Mouse (Mus musculus): Measurements from ENCODE around the gene Olfr463. TPM values are rescaled to one million over a fixed set of nuclear protein-coding genes. Genes with fewer than 3 reads are reported as not detected.
"Not testable (repeated sequence)": the region's sequence is repeated elsewhere in the genome, so short reads cannot be mapped to it uniquely, and the experiment has no call there.

Olfr463 gene
- polyA plus RNA-seq, 1 experiment from 2014 or later, result not detected

DNA sequence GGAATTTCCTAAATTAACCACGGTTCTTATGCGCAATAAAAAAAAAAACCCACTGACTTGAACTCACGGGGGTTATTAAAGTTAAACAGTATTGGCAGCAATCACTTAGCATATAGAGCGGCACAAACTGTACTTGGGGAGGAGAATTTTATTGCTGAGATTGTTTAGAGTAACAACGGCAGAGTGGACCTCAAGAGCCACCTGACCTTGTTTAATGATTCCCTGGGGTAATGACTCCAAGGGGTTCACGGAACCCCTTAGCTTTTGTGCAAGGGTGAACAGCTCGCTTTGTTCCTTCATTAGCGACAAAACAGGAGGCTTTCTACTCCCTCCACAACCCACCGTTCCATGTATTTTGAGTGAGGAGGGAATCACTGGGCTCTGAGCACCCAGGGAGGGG lies 17.4 kb downstream of the Olfr463 start:
- Histone ChIP-seq H3K9ac (no peak overlapping the region), H3K27me3 (no peaks in the 10 kb centered on the region), H3K4me2 (no peak overlapping the region), H3K36me3 (no peaks in the 10 kb centered on the region), H3K4me1 (no peaks in the 10 kb centered on the region), H3K9me3 (no peaks in the 10 kb centered on the region), H3K27ac (no peak overlapping the region), H3K4me3 (no peak overlapping the region)
- 72% methylated on average over 9 of the region's 9 CpGs for WGBS
- no peak for ATAC-seq (ENCODE audit: insufficient number of reproducible peaks, insufficient read depth, low FRiP score, low TSS enrichment, low read depth)

- H3K4me1 ChIP-seq, result no peaks in the 10 kb centered on the region
- no peaks in the 10 kb centered on the region for H3K27me3 ChIP-seq
- ATAC-seq (ENCODE audit: insufficient number of reproducible peaks, insufficient read depth, low FRiP score, low TSS enrichment, low read depth), result no peak
- H3K9ac ChIP-seq, result no peak within 1 kb of the TSS
- no peak within 1 kb of the TSS for H3K27ac ChIP-seq
- no peak within 1 kb of the TSS for H3K4me3 ChIP-seq
- H3K9me3 ChIP-seq, result no peaks in the 10 kb centered on the region
- H3K36me3 ChIP-seq, result no peaks in the 10 kb centered on the region
- WGBS, result 82% methylated on average over 6 of the region's 6 CpGs
- H3K4me2 ChIP-seq, result no peak within 1 kb of the TSS
Measured at GRCm38 (mm10) chr11:87875436-87875835, 21.8 kb downstream of the Olfr463 start, which contains the start of gene Epx. TSS of gene Epx (minus strand) at chr11:87875536.

GRCm38 (mm10) chr11:87871766-87872165 lies 25.4 kb downstream of the Olfr463 start:
- Histone ChIP-seq H3K4me1 (no peaks in the 10 kb centered on the region), H3K27me3 (no peaks in the 10 kb centered on the region), H3K36me3 (no peaks in the 10 kb centered on the region), H3K27ac (no peak overlapping the region), H3K4me2 (no peak overlapping the region), H3K4me3 (no peak overlapping the region), H3K9me3 (no peaks in the 10 kb centered on the region), H3K9ac (no peak overlapping the region)
- ATAC-seq (ENCODE audit: insufficient number of reproducible peaks, insufficient read depth, low FRiP score, low TSS enrichment, low read depth), result no peak
- WGBS, result 36% methylated on average over 8 of the region's 8 CpGs

DNA sequence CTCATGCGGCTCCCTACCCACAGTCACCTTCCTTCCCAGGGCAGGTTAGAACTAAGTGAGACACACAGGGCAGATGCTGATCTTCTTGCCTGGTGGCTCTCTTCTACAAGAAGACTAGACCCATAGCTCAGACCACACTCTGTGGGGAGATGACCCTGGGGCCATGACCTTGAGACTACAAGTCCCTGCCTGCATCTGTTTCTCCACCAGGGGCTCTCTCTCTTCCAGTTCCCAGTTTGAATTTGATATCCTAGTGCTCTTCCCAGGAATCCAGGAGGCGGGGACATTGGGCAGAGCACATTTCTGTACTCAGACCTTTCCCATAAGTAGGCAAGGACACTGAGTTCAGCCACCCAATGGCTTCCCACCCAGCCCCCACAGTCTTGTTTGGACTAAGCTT lies 27.1 kb downstream of the Olfr463 start:
- Histone ChIP-seq H3K27me3 (no peaks in the 10 kb centered on the region), H3K4me1 (no peaks in the 10 kb centered on the region), H3K27ac (no peak overlapping the region), H3K4me3 (no peak overlapping the region), H3K36me3 (no peaks in the 10 kb centered on the region), H3K4me2 (no peak overlapping the region), H3K9me3 (no peaks in the 10 kb centered on the region), H3K9ac (no peak overlapping the region)
- ATAC-seq (ENCODE audit: insufficient number of reproducible peaks, insufficient read depth, low FRiP score, low TSS enrichment, low read depth), result no peak
- 60% methylated on average over 2 of the region's 2 CpGs for WGBS

GRCm38 (mm10) chr11:87866891-87867290 lies 30.3 kb downstream of the Olfr463 start:
- not testable (repeated sequence) for ATAC-seq (ENCODE audit: insufficient number of reproducible peaks, insufficient read depth, low FRiP score, low TSS enrichment, low read depth); H3K4me2 ChIP-seq; H3K27ac ChIP-seq; H3K4me3 ChIP-seq; H3K9me3 ChIP-seq; H3K27me3 ChIP-seq; H3K9ac ChIP-seq; H3K4me1 ChIP-seq
- peaks cover 23% of the 10 kb centered on the region for H3K36me3 ChIP-seq
- WGBS, result 89% methylated on average over 1 of the region's 2 CpGs

- Histone ChIP-seq H3K27ac (no peak overlapping the region), H3K4me1 (no peaks in the 10 kb centered on the region), H3K9ac (no peak overlapping the region), H3K9me3 (no peaks in the 10 kb centered on the region), H3K27me3 (no peaks in the 10 kb centered on the region), H3K4me2 (no peak overlapping the region), H3K4me3 (no peak overlapping the region), H3K36me3 (peaks cover 59% of the 10 kb centered on the region)
- ATAC-seq (ENCODE audit: insufficient number of reproducible peaks, insufficient read depth, low FRiP score, low TSS enrichment, low read depth), result no peak
- 89% methylated on average over 13 of the region's 13 CpGs for WGBS
Measured at GRCm38 (mm10) chr11:87862805-87863204, 34.4 kb downstream of the Olfr463 start.

DNA sequence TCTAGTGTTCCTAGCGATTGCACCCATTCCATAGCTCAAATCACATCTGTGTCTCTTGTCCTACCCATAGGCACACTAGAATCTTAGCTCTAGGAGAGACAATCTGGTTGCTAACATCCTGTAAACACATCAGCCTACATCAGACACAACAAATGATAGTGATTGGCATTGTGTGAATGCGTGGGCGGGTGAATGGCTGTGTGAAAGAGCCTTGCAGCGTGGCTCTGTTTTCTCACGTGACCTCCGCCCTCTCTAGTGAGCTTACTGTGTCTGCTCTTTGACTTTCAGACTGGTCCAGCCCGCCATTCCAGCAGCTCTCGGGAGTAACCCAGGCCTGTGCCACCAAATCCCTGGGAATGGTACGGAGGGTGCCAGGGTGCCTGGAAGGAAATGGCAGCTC lies 36.8 kb downstream of the Olfr463 start:
- Histone ChIP-seq H3K4me2 (no peak overlapping the region), H3K9me3 (no peaks in the 10 kb centered on the region), H3K36me3 (peaks cover 79% of the 10 kb centered on the region), H3K27me3 (no peaks in the 10 kb centered on the region), H3K9ac (no peak overlapping the region), H3K27ac (no peak overlapping the region), H3K4me1 (no peaks in the 10 kb centered on the region), H3K4me3 (no peak overlapping the region)
- 85% methylated on average over 9 of the region's 9 CpGs for WGBS
- no peak for ATAC-seq (ENCODE audit: insufficient number of reproducible peaks, insufficient read depth, low FRiP score, low TSS enrichment, low read depth)

- no peak overlapping the region for H3K9ac ChIP-seq
- no peak overlapping the region for H3K27ac ChIP-seq
- H3K4me1 ChIP-seq, result no peaks in the 10 kb centered on the region
- no peaks in the 10 kb centered on the region for H3K27me3 ChIP-seq
- ATAC-seq (ENCODE audit: insufficient number of reproducible peaks, insufficient read depth, low FRiP score, low TSS enrichment, low read depth), result no peak
- H3K9me3 ChIP-seq, result no peaks in the 10 kb centered on the region
- 88% methylated on average over 11 of the region's 11 CpGs for WGBS
- no peak overlapping the region for H3K4me2 ChIP-seq
- no peak overlapping the region for H3K4me3 ChIP-seq
- peaks cover 78% of the 10 kb centered on the region for H3K36me3 ChIP-seq
Measured at GRCm38 (mm10) chr11:87859273-87859672, 37.9 kb downstream of the Olfr463 start.

DNA sequence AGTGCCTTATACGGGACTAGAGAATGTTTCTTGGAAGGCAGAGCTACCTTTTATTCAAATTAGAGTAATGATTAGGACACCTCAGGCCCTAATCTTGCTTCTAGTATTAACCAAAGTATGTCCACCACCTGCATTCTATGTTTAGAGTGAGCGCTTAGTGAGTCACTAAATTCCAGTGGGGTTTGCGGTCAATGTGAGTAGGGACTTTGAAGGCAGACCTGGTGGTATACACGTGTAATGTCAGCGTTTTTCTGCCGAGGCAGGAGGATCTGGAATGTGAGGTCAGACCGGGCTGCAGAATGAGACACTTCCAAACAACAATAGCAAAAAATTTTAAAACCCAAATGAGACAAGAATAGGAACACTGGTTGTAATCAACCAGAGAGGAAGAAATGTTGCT lies 42.6 kb downstream of the Olfr463 start:
- 89% methylated on average over 7 of the region's 7 CpGs for WGBS
- Histone ChIP-seq H3K4me1 (peaks cover 4% of the 10 kb centered on the region), H3K27ac (no peak overlapping the region), H3K9me3 (no peaks in the 10 kb centered on the region), H3K4me2 (no peak overlapping the region), H3K36me3 (peaks cover 34% of the 10 kb centered on the region), H3K27me3 (no peaks in the 10 kb centered on the region), H3K9ac (no peak overlapping the region), H3K4me3 (no peak overlapping the region)
- ATAC-seq (ENCODE audit: insufficient number of reproducible peaks, insufficient read depth, low FRiP score, low TSS enrichment, low read depth), result no peak

GRCm38 (mm10) chr11:87853597-87853954 lies 43.6 kb downstream of the Olfr463 start:
- H3K4me1 ChIP-seq, result peaks cover 4% of the 10 kb centered on the region
- ATAC-seq (ENCODE audit: insufficient number of reproducible peaks, insufficient read depth, low FRiP score, low TSS enrichment, low read depth), result 0 out of 2 replicates have a peak, but pooled peaks have one; percentile 24
- peak overlapping the region; percentile 44; the same call in 1 of the 2 replicates for H3K27ac ChIP-seq
- H3K27me3 ChIP-seq, result no peaks in the 10 kb centered on the region
- H3K4me2 ChIP-seq, result peak overlapping the region; percentile 80
- H3K9ac ChIP-seq, result peak overlapping the region; percentile 73
- H3K36me3 ChIP-seq, result peaks cover 28% of the 10 kb centered on the region
- 39% methylated on average over 8 of the region's 8 CpGs for WGBS
- H3K4me3 ChIP-seq, result peak overlapping the region; percentile 65
- H3K9me3 ChIP-seq, result no peaks in the 10 kb centered on the region

DNA sequence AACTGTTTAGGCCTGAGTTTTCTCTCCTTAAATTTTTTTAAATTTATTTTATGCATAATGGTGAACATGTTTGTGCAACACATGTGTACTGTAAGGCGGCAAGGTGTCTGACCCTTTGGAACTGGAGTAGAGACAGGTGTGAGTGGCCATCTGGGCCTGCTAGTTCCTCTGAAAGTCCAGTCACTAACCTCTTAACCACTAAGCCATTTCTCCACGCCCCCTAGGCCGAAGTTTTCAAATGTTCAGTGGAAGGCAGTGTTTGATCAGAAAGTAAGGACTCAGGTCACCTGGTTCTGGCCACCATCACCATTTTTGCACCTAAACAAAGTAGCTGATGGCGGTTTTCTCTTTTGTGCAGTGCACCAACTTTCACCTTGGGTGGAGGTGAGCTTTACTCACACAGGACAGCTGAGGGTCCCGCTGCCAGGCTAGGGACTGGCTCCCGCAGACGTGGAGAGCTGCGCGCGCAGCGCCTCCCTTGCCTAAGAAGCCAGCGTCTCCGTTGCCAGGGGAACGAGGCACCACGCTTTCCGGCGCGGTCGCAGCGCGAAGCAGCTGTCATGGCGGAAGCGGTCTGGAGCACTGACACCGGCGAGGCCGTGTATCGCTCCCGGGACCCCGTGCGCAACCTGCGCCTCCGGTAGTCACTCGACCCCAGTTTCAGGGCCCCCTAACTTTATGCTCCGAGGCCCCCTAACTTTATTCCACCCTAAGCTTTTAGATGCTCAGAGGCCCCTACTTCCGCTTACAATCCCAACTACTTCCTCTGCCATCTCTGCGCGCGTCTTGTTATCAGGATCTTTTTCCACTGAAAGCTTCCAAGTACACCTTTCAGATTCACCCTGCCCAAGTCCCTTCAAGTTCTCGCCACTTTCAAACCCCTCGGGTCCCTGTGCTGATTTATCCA lies 44.2 kb downstream of the Olfr463 start, which contains the start of gene Mks1:
Gene Mks1, plus strand, starts transcription at position 526 of the 907 bp plus-strand sequence.
- Histone ChIP-seq H3K9ac (peak within 1 kb of the TSS; percentile 73), H3K27me3 (no peaks in the 10 kb centered on the region), H3K4me2 (peak within 1 kb of the TSS; percentile 80), H3K9me3 (no peaks in the 10 kb centered on the region), H3K36me3 (peaks cover 21% of the 10 kb centered on the region), H3K4me3 (peak within 1 kb of the TSS; percentile 65), H3K27ac (peak within 1 kb of the TSS; percentile 44; the same call in 1 of the 2 replicates), H3K4me1 (peaks cover 4% of the 10 kb centered on the region)
- 5% methylated on average over 40 of the region's 40 CpGs for WGBS
- ATAC-seq (ENCODE audit: insufficient number of reproducible peaks, insufficient read depth, low FRiP score, low TSS enrichment, low read depth), result peak; percentile 89

DNA sequence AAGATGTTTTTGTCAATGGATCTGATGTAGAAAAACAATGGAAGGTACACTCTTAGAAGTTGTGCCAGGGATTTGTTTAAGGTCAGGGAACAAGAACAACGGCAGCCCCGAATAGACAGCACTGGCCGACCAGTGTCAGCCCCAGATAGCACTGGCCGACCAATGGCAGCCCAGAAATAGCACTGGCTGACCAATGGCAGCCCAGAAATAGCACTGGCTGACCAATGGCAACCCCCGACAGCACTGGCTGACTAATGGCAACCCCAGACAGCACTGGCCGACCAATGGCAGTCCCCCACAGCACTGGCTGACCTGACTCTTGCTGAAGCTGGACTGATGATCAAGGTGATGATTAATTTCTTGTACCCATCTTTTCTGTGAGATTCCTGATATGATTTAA lies 49.3 kb downstream of the Olfr463 start:
- ATAC-seq (ENCODE audit: insufficient number of reproducible peaks, insufficient read depth, low FRiP score, low TSS enrichment, low read depth), result no peak
- 75% methylated on average over 6 of the region's 6 CpGs for WGBS
- no peaks in the 10 kb centered on the region for H3K9me3 ChIP-seq
- no peak overlapping the region for H3K4me2 ChIP-seq
- H3K4me3 ChIP-seq, result no peak overlapping the region
- no peaks in the 10 kb centered on the region for H3K27me3 ChIP-seq
- H3K9ac ChIP-seq, result no peak overlapping the region
- H3K27ac ChIP-seq, result no peak overlapping the region
- H3K4me1 ChIP-seq, result no peaks in the 10 kb centered on the region
- no peaks in the 10 kb centered on the region for H3K36me3 ChIP-seq
